Mouse (Mus musculus) forebrain, postnatal 0 days (tissue): ENCODE data around the gene Erich3. TPM values are rescaled to one million over a fixed set of nuclear protein-coding genes. Genes with fewer than 3 reads are reported as not detected.
A peak's percentile ranks its signal among the peaks of the same experiment; 100 is the strongest.

Experiments used
- ATAC-seq: fragments of 200-750 bp; cut with Nextera tagmentation; 2 replicates; pipeline ENCODE4 v1.8.0; 2017; ENCODE audit warnings: mild to moderate bottlenecking, moderate library complexity
- DNase-seq: peaks from one replicate; pipeline ENCODE4 v3.0.0-alpha.2; 2015
- H3K27ac ChIP-seq: fragments of 300-500 bp; sonication (generic); 2 replicates; pipeline ENCODE4 v1.5.1; 2014; ENCODE audit warnings: low read depth, mild to moderate bottlenecking, antibody characterized with exemption, low read length, moderate library complexity, mixed read lengths
- H3K27me3 ChIP-seq: fragments of 300-500 bp; sonication (generic); 2 replicates; pipeline ENCODE4 v1.6.1; 2014; ENCODE audit warnings: mild to moderate bottlenecking, low read length, mixed read lengths; ENCODE audit not compliant: insufficient read depth
- H3K36me3 ChIP-seq: fragments of 300-500 bp; sonication (generic); 2 replicates; pipeline ENCODE4 v1.6.1; 2014; ENCODE audit warnings: mild to moderate bottlenecking, moderate library complexity; ENCODE audit not compliant: insufficient read depth
- H3K4me1 ChIP-seq: fragments of 300-500 bp; sonication (generic); 2 replicates; pipeline ENCODE4 v1.6.1; 2014; ENCODE audit warnings: antibody characterized with exemption; ENCODE audit not compliant: insufficient read depth
- H3K4me2 ChIP-seq: fragments of 300-500 bp; sonication (generic); 2 replicates; pipeline ENCODE4 v1.6.1; 2014; ENCODE audit warnings: low read depth, mild to moderate bottlenecking, moderate library complexity
- H3K4me3 ChIP-seq: fragments of 300-500 bp; sonication (generic); 2 replicates; pipeline ENCODE4 v1.5.1; 2014; ENCODE audit warnings: low read depth, low read length, mixed read lengths
- H3K9ac ChIP-seq: fragments of 300-500 bp; sonication (generic); 2 replicates; pipeline ENCODE4 v1.6.1; 2014; ENCODE audit warnings: mild to moderate bottlenecking
- H3K9me3 ChIP-seq: fragments of 300-500 bp; sonication (generic); 2 replicates; pipeline ENCODE4 v1.6.1; 2016; ENCODE audit warnings: low read length
- CTCF ChIP-seq: sonication (generic); IDR thresholded peaks from 2 replicates; pipeline ENCODE4 v1.5.1; 2016; ENCODE audit warnings: antibody characterized with exemption, control low read depth, low read depth
- WGBS: fragments of 180-500 bp; shearing (Covaris S2); extraction: QIAGEN DNeasy Blood & Tissue Kit; methylation state at CpG from one replicate; pipeline ENCODE4 v1.1.7; 2014; 5-methylcytosine and 5-hydroxymethylcytosine counted together
- polyA plus RNA-seq: library from polyadenylated mRNA; unstranded; fragments of >200 nt; fragmentation: Nextera tagmentation; extraction: Ambion mirVana; gene quantifications from 2 replicates; pipeline ENCODE4 v1.2.1, GENCODE M21; 2015
- total RNA-seq: library from RNA; depleted of rRNA; stranded (reverse); fragments of >200 nt; gene quantifications from 2 replicates; pipeline ENCODE4 v1.2.3, GENCODE M21; 2014

Gene Erich3
- total and polyA plus RNA-seq, 2 experiments from 2014 or later = 2.7 to 3.5 TPM

DNA sequence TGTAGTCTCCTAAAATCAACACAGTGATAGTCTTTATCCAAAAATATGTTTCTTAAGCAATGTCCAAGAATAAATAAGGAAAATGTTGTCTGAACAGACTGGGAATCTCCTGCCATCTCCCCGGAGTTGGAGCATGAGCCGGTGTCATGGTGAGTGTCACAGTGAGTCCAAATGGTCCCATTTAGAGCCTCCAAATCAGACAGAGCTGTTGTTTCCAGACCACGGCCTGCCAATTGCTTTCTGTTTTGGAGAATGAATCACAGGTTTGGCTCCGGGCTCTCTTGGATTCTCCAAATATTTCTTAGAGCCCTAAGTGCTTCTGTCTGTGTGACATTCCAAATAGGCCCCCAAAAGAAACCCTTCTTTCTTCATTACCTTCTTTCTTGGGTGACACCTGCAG is 135.1 kb downstream of the Erich3 start:
- ATAC-seq (peak; percentile 9; the same call in 1 of the 2 replicates), DNase-seq (no peak)
- H3K4me1 ChIP-seq = 0 out of 2 replicates have a peak, but pooled peaks cover 4% of the 10 kb centered on the region
- no peak overlapping the region for H3K4me3 ChIP-seq
- H3K4me2 ChIP-seq = no peak overlapping the region
- no peaks in the 10 kb centered on the region for H3K27me3 ChIP-seq
- H3K9ac ChIP-seq = no peak overlapping the region
- no peak overlapping the region for H3K27ac ChIP-seq
- 53% methylated on average over 4 of the region's 4 CpGs for WGBS
- TF ChIP-seq CTCF = no peak
- H3K9me3 ChIP-seq = no peaks in the 10 kb centered on the region
- H3K36me3 ChIP-seq = no peaks in the 10 kb centered on the region

DNA sequence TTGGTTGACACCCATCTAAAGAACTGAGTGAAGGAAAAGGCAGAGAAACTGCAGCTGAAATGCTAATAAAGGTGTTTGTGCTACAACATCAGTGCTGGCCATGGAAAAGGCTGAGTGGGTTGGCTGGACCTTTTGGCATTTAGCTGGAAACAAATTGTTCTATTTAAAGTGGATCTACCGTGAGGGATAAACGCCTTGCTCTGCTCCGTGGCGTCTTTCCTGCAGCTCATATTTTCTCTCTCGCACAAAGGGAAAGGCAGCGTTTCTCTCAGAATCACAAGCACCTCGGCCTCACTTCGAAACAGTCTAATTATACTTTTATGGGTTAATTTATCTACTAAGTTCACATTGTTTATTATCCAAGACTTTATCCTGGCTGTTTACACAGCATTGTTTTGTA is 136.8 kb downstream of the Erich3 start:
- Histone ChIP-seq H3K36me3 (no peaks in the 10 kb centered on the region), H3K27me3 (no peaks in the 10 kb centered on the region), H3K27ac (peak overlapping the region; percentile 37), H3K4me1 (0 out of 2 replicates have a peak, but pooled peaks cover 4% of the 10 kb centered on the region), H3K4me3 (no peak overlapping the region), H3K4me2 (no peak overlapping the region), H3K9me3 (no peaks in the 10 kb centered on the region), H3K9ac (no peak overlapping the region)
- ATAC-seq (peak; percentile 20; the same call in 1 of the 2 replicates), DNase-seq (peak; percentile 56)
- 12% methylated on average over 8 of the region's 8 CpGs for WGBS
- TF ChIP-seq CTCF = no peak

DNA sequence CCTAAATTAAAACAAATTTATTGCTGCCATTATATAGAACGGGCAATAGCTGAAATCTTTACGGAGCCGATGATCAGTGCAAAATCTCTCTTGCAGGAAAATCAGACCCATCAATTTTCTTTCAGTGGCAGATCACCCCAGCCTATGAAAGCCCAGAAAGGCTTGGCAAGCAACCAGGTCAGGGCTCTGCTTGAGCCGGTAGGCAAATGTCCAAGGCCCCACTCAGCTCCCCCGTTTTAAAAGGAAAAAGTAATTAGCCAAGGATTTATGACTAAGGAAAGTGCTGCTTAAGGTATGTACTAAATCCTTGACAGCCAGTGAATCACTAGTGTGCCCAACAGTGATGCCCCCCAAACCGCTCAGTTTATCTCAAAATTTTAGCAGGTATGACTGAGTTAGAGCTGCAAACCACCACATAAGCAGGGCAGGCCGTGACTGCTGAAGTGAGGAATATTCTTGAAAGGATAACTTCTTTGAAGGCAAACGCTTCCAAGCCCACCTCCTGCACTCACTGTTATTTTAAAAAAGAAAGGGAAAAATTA is 137.3 kb downstream of the Erich3 start:
- Histone ChIP-seq H3K27ac (peak overlapping the region; percentile 31; the same call in 1 of the 2 replicates), H3K4me2 (no peak overlapping the region), H3K27me3 (no peaks in the 10 kb centered on the region), H3K9me3 (no peaks in the 10 kb centered on the region), H3K4me1 (0 out of 2 replicates have a peak, but pooled peaks cover 8% of the 10 kb centered on the region), H3K36me3 (no peaks in the 10 kb centered on the region), H3K4me3 (no peak overlapping the region), H3K9ac (no peak overlapping the region)
- ATAC-seq = no peak
- no peak for TF ChIP-seq CTCF
- WGBS = 34% methylated on average over 8 of the region's 8 CpGs
- DNase-seq = no peak

DNA sequence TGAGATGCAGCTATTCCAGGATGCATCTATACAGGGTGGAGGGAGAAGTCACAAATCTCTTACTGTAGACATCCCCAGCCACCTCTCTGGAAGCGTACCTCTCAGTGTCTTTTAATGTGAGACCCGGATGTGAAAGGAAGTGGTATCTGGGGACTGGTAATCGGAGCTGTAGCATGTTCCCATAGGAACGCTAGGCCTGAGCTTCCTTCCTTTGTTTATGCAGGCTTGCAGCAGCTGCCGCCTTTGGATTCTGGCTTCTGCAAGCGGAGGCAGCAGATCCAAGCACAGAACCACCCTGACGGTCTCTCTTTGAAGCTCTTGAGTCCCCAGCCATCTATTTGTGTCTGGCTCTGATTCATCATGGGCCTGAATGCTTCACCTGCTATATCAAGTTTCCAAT is 143.0 kb downstream of the Erich3 start:
- H3K36me3 ChIP-seq = no peaks in the 10 kb centered on the region
- H3K9me3 ChIP-seq = no peaks in the 10 kb centered on the region
- H3K4me1 ChIP-seq = peaks cover 24% of the 10 kb centered on the region
- no peak overlapping the region for H3K4me3 ChIP-seq
- no peak for TF ChIP-seq CTCF
- H3K9ac ChIP-seq = peak overlapping the region; percentile 31; the same call in 1 of the 2 replicates
- ATAC-seq (peak; percentile 87), DNase-seq (peak; percentile 83)
- H3K4me2 ChIP-seq = no peak overlapping the region
- WGBS = 21% methylated on average over 7 of the region's 7 CpGs
- no peaks in the 10 kb centered on the region for H3K27me3 ChIP-seq
- H3K27ac ChIP-seq = peak overlapping the region; percentile 76

DNA sequence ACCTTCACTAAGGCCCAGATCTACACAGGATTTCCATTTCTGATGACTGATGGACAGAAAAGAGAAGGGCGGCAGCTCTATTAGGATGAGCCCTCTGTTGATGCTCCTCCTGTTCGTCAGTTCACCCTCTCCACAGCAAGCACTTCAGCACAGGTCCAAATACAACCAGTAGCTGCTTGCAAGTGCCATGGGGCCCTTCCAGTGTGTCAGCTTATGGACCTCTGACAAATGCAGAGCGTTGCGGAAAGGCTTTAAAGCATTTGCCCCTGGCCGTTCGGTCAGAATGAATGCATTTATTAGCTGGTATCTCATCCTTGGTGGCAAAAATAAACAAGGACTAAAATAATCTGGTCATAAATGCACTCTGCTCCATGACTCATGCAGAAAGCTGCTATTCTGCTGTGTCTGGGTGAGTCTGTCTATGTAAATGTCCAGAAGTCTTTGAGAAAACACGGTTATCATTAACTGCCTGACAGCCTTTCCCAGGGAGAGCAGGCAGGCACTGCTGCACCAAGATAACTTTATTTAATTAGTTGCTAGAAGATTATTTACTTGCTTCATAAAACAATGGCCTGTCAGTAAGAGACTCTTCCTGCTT is 146.7 kb downstream of the Erich3 start:
- no peak for DNase-seq
- peak overlapping the region; percentile 10; the same call in 1 of the 2 replicates for H3K9ac ChIP-seq
- 0 out of 2 replicates have a peak overlapping the region, but pooled peaks have one; percentile 21 for H3K27ac ChIP-seq
- H3K9me3 ChIP-seq = no peaks in the 10 kb centered on the region
- no peaks in the 10 kb centered on the region for H3K36me3 ChIP-seq
- H3K4me2 ChIP-seq = no peak overlapping the region
- H3K4me1 ChIP-seq = peaks cover 26% of the 10 kb centered on the region
- TF ChIP-seq CTCF = no peak
- no peak overlapping the region for H3K4me3 ChIP-seq
- ATAC-seq = no peak
- H3K27me3 ChIP-seq = no peaks in the 10 kb centered on the region
- 71% methylated on average over 7 of the region's 7 CpGs for WGBS

DNA sequence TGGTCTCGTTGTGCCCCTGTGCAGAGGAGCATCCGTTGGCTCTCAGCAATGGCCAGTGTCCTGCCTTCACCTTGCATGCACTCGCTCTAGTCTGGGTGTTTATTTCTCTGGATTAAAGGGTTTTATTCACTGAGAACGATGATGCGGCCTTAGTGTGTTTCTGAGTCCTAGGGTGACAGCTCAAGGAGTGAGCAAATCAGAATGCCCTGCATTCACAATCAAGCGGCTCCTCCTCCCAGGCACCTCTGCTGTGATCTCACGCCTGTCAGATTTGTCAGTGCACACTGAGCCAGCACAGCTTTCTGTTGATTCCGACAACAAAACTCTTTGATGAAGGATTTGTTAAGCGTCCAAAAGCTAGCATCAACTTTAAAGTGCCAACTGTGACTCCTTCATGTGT is 147.6 kb downstream of the Erich3 start:
- Histone ChIP-seq H3K4me2 (no peak overlapping the region), H3K27me3 (no peaks in the 10 kb centered on the region), H3K36me3 (no peaks in the 10 kb centered on the region), H3K9me3 (no peaks in the 10 kb centered on the region), H3K4me3 (no peak overlapping the region), H3K9ac (no peak overlapping the region), H3K27ac (0 out of 2 replicates have a peak overlapping the region, but pooled peaks have one; percentile 35), H3K4me1 (peaks cover 24% of the 10 kb centered on the region)
- TF ChIP-seq CTCF = no peak
- DNase-seq (no peak), ATAC-seq (peak; percentile 58)
- 30% methylated on average over 9 of the region's 9 CpGs for WGBS

DNA sequence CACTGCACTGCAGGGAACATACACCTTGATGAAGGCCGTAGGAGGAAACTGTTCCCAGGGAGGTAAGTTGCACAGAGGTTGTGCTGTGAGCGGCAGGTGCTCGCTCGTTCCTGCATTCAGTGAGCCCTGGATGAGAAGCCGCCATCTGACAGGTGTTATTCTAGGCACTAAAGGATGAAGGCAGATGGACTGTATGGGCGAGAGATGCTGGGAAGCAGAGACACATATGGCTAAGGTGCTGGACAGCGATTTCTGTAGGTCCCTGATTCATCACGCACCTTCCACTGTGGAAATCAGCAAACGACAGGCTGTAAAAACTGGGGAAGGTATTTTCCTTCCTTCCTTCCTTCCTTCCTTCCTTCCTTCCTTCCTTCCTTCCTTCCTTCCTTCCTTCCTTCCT is 148.2 kb downstream of the Erich3 start:
- Histone ChIP-seq H3K9ac (no peak overlapping the region), H3K36me3 (no peaks in the 10 kb centered on the region), H3K27ac (no peak overlapping the region), H3K9me3 (no peaks in the 10 kb centered on the region), H3K4me1 (peaks cover 24% of the 10 kb centered on the region), H3K27me3 (no peaks in the 10 kb centered on the region), H3K4me2 (no peak overlapping the region), H3K4me3 (no peak overlapping the region)
- WGBS = 74% methylated on average over 9 of the region's 9 CpGs
- DNase-seq = no peak
- no peak for TF ChIP-seq CTCF
- ATAC-seq = no peak
